Mouse (Mus musculus) erythroblast, embryonic 14.5 days (primary cell): ENCODE data around the gene Il1r1.

ENCODE experiments used
- GATA1 ChIP-seq: IDR thresholded peaks from 2 replicates; pipeline ENCODE4 v1.6.1; 2012; ENCODE audit warnings: low read length, inconsistent platforms, mixed read lengths
- TAL1 ChIP-seq: IDR thresholded peaks from 3 replicates; pipeline ENCODE4 v1.6.1; 2012; ENCODE audit warnings: low read length, inconsistent platforms, mixed read lengths

- no peak for TF ChIP-seq TAL1
- TF ChIP-seq GATA1, result no peak
Measured at GRCm38 (mm10) chr1:40275285-40276013, 50.6 kb downstream of the Il1r1 start.
